Mouse (Mus musculus) erythroblast, embryonic 14.5 days (primary cell): Measurements from ENCODE around the gene Mrtfa.

Experiments used
- GATA1 ChIP-seq: IDR thresholded peaks from 2 replicates; pipeline ENCODE4 v1.6.1; 2012; ENCODE audit warnings: low read length, inconsistent platforms, mixed read lengths
- TAL1 ChIP-seq: IDR thresholded peaks from 3 replicates; pipeline ENCODE4 v1.6.1; 2012; ENCODE audit warnings: low read length, inconsistent platforms, mixed read lengths

DNA sequence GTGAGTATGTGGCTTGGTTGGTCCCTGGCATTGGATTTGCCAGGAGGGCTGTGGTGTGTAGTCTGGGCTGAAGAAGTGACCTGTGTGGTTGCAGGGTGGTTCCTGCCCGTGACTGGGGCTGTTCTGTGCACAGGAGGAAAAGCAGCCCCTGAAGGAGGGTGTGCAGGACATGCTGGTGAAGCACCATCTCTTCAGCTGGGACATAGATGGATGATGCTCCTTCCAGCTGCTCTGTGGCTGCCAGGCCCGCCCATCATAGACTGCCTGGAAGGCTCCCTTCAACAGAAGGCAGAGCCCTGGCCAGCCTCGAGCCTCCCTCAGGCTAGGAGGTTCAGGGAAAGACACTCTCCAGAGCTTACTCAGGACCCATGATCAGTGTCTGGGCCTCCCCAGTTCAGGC is 179.0 kb downstream of the Mrtfa start:
- TF ChIP-seq GATA1 (no peak), TAL1 (no peak)
